Mouse (Mus musculus): ENCODE measurements at regions not wholly inside any gene's neighbourhood (a gene's known extent, or its start where the extent isn't known, plus 50 kb on each side); places are given as distances from the start of the nearest gene placed in this dataset.

- Histone ChIP-seq H3K36me3 (ENCODE audit: control insufficient read depth) (no peaks in the 10 kb centered on the region), H3K4me1 (ENCODE audit: control insufficient read depth) (no peaks in the 10 kb centered on the region), H3K9me3 (ENCODE audit: control insufficient read depth, low read length) (no peaks in the 10 kb centered on the region; the same call in none of the 2 replicates), H3K27me3 (ENCODE audit: control insufficient read depth) (no peaks in the 10 kb centered on the region), H3K4me3 (replicated peaks) (no peak overlapping the region)
- TF ChIP-seq GATA1 (IDR thresholded peaks at IDR 0.05; ENCODE audit: low read length) (no peak), TAL1 (IDR thresholded peaks at IDR 0.05; ENCODE audit: low read length) (no peak)
Observed at GRCm38 (mm10) chr4:29091495-29092211, 278.7 kb downstream of the Epha7 start.

DNA sequence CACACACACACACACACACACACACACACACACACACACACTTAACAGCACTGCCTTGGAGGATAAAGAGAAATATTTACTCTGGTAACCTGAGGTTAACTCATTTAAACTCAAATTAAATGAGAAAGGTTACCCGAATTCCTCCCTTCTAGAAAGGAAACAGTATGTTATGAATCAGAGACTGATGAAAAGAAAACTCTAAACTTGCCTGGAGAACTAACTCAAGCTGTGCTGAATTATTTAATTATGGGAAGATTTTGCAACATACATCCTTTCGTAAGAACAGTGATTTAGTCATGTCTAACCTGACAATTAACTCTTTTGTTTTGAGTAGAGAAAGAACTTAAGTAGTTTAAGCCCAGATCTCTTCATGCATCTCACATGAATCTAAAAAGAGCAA is 289.4 kb downstream of the Epha7 start:
- H3K36me3 ChIP-seq (ENCODE audit: control insufficient read depth) = no peaks in the 10 kb centered on the region
- no peaks in the 10 kb centered on the region for H3K9me3 ChIP-seq (ENCODE audit: control insufficient read depth, low read length)
- no peak overlapping the region for H3K4me3 ChIP-seq (replicated peaks)
- no peaks in the 10 kb centered on the region for H3K27me3 ChIP-seq (ENCODE audit: control insufficient read depth)
- TF ChIP-seq TAL1 (IDR thresholded peaks at IDR 0.05; ENCODE audit: low read length) (no peak), GATA1 (IDR thresholded peaks at IDR 0.05; ENCODE audit: low read length) (no peak)
- H3K4me1 ChIP-seq (ENCODE audit: control insufficient read depth) = no peaks in the 10 kb centered on the region

- no peaks in the 10 kb centered on the region for H3K4me1 ChIP-seq (ENCODE audit: control insufficient read depth)
- H3K27me3 ChIP-seq (ENCODE audit: control insufficient read depth) = no peaks in the 10 kb centered on the region
- H3K36me3 ChIP-seq (ENCODE audit: control insufficient read depth) = no peaks in the 10 kb centered on the region
- no peak overlapping the region for H3K4me3 ChIP-seq (replicated peaks)
- TF ChIP-seq TAL1 (IDR thresholded peaks at IDR 0.05; ENCODE audit: low read length) (no peak), GATA1 (IDR thresholded peaks at IDR 0.05; ENCODE audit: low read length) (no peak)
- no peaks in the 10 kb centered on the region for H3K9me3 ChIP-seq (ENCODE audit: control insufficient read depth, low read length)
Observed at GRCm38 (mm10) chr4:29103414-29103813, 290.5 kb downstream of the Epha7 start.

DNA sequence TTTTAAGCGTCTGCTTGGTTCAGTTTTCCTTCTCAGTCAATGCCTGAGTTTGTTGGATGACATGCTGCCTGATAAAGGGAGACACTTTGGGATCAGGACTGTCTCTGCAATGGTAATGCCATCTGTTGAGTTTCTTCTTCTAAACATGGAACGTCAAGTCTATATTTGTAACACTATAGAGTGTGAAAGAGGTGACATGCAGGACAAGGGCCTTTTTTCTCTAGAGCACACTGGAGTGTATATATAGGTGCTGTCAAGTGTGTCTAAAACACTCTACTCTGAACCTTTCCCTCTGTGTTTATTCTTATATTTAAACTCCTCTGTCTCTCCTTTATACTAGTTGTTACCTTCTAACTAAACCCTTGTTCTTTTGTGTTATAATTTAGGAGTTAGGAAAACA is 299.6 kb downstream of the Epha7 start:
- Histone ChIP-seq H3K4me1 (ENCODE audit: control insufficient read depth) (no peaks in the 10 kb centered on the region), H3K4me3 (replicated peaks) (no peak overlapping the region), H3K27me3 (ENCODE audit: control insufficient read depth) (no peaks in the 10 kb centered on the region), H3K36me3 (ENCODE audit: control insufficient read depth) (no peaks in the 10 kb centered on the region), H3K9me3 (ENCODE audit: control insufficient read depth, low read length) (no peaks in the 10 kb centered on the region)
- no peak for TF ChIP-seq GATA1 (IDR thresholded peaks at IDR 0.05; ENCODE audit: low read length)
- TF ChIP-seq TAL1 (IDR thresholded peaks at IDR 0.05; ENCODE audit: low read length) = no peak

DNA sequence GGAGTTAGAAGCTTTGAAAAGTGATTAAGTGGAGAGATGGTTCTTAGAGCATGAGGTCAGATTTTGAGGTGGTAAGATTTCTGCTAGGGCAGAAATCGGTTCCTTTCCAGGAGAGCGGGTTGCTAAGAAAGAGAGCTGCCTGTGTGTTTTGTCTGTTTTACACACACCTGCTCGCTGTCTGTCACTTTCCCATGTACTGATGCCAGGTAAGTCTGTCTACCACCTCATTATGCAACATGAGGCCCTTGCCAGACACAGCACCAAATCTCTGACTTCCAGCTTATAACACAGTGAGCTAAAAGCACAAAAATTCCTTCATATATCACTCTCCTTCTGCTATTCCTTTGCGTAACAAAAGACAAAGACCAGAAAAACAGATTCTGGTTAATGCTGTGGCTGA is 304.1 kb downstream of the Epha7 start:
- no peaks in the 10 kb centered on the region for H3K27me3 ChIP-seq (ENCODE audit: control insufficient read depth)
- H3K36me3 ChIP-seq (ENCODE audit: control insufficient read depth) = no peaks in the 10 kb centered on the region
- no peak overlapping the region for H3K4me3 ChIP-seq (replicated peaks)
- no peaks in the 10 kb centered on the region for H3K4me1 ChIP-seq (ENCODE audit: control insufficient read depth)
- TF ChIP-seq TAL1 (IDR thresholded peaks at IDR 0.05; ENCODE audit: low read length) (no peak), GATA1 (IDR thresholded peaks at IDR 0.05; ENCODE audit: low read length) (no peak)
- no peaks in the 10 kb centered on the region for H3K9me3 ChIP-seq (ENCODE audit: control insufficient read depth, low read length)

- no peaks in the 10 kb centered on the region for H3K9me3 ChIP-seq (ENCODE audit: control insufficient read depth, low read length)
- H3K4me3 ChIP-seq (replicated peaks) = no peak overlapping the region
- TF ChIP-seq TAL1 (IDR thresholded peaks at IDR 0.05; ENCODE audit: low read length) = no peak
- TF ChIP-seq GATA1 (IDR thresholded peaks at IDR 0.05; ENCODE audit: low read length) = no peak
- no peaks in the 10 kb centered on the region for H3K27me3 ChIP-seq (ENCODE audit: control insufficient read depth)
- no peaks in the 10 kb centered on the region for H3K36me3 ChIP-seq (ENCODE audit: control insufficient read depth)
- H3K4me1 ChIP-seq (ENCODE audit: control insufficient read depth) = peaks cover under 1% of the 10 kb centered on the region; the same call in 1 of the 2 replicates
Observed at GRCm38 (mm10) chr4:29117926-29118325, 305.0 kb downstream of the Epha7 start.

- H3K9me3 ChIP-seq (ENCODE audit: control insufficient read depth, low read length) = no peaks in the 10 kb centered on the region
- no peaks in the 10 kb centered on the region for H3K36me3 ChIP-seq (ENCODE audit: control insufficient read depth)
- no peak overlapping the region for H3K4me3 ChIP-seq (replicated peaks)
- no peak for TF ChIP-seq TAL1 (IDR thresholded peaks at IDR 0.05; ENCODE audit: low read length)
- peaks cover 5% of the 10 kb centered on the region for H3K4me1 ChIP-seq (ENCODE audit: control insufficient read depth)
- no peaks in the 10 kb centered on the region for H3K27me3 ChIP-seq (ENCODE audit: control insufficient read depth)
Observed at GRCm38 (mm10) chr4:29118679-29119479, 305.9 kb downstream of the Epha7 start.

DNA sequence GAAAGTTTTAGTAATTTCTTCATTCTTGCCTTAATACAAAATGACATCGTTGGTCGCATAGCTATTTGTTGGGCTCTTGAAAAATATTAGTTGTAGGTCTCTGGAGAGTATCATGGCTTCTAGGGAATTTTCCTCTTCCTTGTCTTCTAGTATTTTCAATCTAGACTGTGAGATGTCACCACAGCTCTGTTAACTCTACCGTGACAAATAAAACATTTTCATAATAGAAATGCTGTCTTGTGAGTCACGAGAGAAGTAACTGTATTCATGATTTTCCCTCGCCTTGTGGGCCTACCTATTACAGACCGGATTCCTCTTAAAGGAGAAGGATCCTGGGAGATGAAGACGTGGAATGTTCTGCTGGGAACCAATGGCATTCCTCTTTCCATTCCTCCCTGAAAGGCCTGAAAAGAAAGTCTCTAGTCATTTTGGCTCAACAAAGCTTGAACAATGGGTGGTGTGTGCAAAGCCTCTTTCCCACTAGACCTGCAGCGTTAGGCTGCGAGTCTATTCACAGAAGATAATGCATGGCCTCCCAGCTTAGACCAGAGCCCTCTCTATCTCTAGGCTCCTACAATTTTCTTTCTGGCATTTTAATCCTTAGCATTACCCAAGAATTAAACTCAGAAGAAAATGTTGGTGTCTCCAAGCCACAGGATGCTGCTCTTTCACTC is 306.7 kb downstream of the Epha7 start:
- H3K27me3 ChIP-seq (ENCODE audit: control insufficient read depth) = no peaks in the 10 kb centered on the region
- no peak overlapping the region for H3K4me3 ChIP-seq (replicated peaks)
- H3K36me3 ChIP-seq (ENCODE audit: control insufficient read depth) = no peaks in the 10 kb centered on the region
- TF ChIP-seq GATA1 (IDR thresholded peaks at IDR 0.05; ENCODE audit: low read length) (no peak), TAL1 (IDR thresholded peaks at IDR 0.05; ENCODE audit: low read length) (no peak)
- H3K9me3 ChIP-seq (ENCODE audit: control insufficient read depth, low read length) = no peaks in the 10 kb centered on the region
- H3K4me1 ChIP-seq (ENCODE audit: control insufficient read depth) = peaks cover 11% of the 10 kb centered on the region

All from erythroblast, embryonic 14.5 days (primary cell).